Mouse (Mus musculus) cerebral cortex, adult 2 months (tissue): Measurements from ENCODE around the gene Tctex1d1.

Source experiments
- WGBS: fragments of 180-500 bp; shearing (Covaris S2); methylation state at CpG from one replicate; pipeline ENCODE4 v1.1.7; 2018; 5-methylcytosine and 5-hydroxymethylcytosine counted together

Tctex1d1 gene

GRCm38 (mm10) chr4:102978440-102978839, at the start of gene Tctex1d1:
Tctex1d1 (plus strand) TSS chr4:102978606.
- WGBS, result 4% methylated on average over 13 of the region's 13 CpGs

GRCm38 (mm10) chr4:102929491-102929890, 48.9 kb upstream of the Tctex1d1 start:
- WGBS, result 30% methylated on average over 4 of the region's 4 CpGs

GRCm38 (mm10) chr4:102930679-102931078, 47.7 kb upstream of the Tctex1d1 start:
- 64% methylated on average over 7 of the region's 7 CpGs for WGBS

DNA sequence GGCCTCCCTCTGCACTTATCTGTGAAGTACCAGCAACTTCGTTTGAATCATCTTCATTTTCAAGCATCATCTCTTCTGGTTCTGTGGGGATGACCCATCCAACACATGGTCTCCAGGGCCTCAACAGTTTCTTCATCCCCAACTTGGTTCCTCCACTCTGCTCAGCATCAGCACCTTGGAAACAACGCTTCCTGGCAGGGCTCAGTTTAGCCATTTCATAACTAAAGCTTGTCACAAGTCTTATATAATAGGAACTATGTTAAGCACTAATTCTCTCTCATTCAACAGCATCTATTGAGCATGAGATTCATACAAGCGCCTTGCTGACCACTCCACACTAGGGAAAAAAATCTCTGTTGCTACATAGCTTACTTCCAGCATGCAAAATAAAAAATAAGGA, 38.1 kb upstream of the Tctex1d1 start:
- WGBS, result 59% methylated on average over 3 of the region's 3 CpGs

DNA sequence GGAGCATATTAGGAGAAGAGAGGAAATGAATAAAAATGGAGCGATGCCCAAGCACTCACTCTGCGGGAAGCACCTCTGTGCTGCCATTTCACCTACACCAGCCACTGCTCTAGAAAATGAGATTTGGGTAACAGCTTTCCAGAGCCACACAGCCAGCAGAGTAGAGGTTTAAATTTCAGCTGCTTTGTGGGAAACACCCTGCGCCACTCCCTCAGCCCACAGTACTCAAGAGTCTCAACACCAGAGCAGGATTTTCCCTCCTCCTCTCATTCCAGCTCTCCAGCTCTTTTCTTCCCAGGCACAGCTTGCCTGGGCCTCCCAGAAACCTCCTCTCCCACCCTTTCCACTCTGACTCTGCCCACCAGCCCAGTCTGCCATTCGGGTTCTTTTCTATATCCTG, 37.7 kb upstream of the Tctex1d1 start:
- 61% methylated on average over 4 of the region's 4 CpGs for WGBS

GRCm38 (mm10) chr4:102944325-102944724, 34.1 kb upstream of the Tctex1d1 start:
- WGBS, result 74% methylated on average over 6 of the region's 6 CpGs

DNA sequence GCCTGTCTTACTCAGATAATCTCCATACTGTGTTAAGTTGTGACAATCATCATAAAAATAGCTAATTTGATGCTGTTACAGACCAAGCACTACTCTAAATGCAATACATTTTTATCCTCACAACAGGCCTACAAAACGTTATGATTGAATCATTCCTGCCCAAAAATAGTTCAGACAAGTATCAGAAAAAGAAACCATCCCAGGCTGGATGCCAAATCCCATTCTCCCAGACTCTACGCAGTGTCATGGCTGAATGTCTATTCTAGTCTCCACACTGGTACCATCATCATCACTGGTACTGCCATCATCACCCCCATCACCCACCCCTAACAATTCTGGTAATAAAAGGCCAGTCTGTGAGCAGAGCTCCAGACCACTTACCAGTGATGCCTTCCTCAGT, 25.9 kb upstream of the Tctex1d1 start:
- 20% methylated on average over 2 of the region's 2 CpGs for WGBS

GRCm38 (mm10) chr4:102955294-102955956, 23.0 kb upstream of the Tctex1d1 start:
- 76% methylated on average over 17 of the region's 17 CpGs for WGBS

GRCm38 (mm10) chr4:102959409-102959808, 19.0 kb upstream of the Tctex1d1 start:
- 90% methylated on average over 5 of the region's 5 CpGs for WGBS

DNA sequence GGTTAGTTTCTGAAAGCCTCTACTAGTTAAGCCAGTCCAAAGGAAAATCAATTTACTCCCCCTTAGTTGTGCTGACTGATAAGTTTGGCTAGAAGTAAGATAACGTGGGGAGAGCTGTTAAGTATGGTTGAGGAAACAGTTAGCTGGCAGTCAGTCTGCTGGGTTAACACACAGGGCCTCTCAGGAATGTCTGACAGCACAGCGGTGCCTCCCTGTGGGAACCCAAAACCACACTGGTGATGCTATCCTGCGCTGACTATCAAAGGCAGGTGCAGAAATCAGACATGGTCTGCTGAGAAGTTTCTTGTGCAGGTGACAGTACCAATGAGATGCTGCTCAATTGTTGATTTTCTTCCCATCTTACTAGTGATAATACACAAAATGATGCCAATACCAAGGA, 14.2 kb upstream of the Tctex1d1 start:
- 72% methylated on average over 3 of the region's 3 CpGs for whole genome bisulfite sequencing

DNA sequence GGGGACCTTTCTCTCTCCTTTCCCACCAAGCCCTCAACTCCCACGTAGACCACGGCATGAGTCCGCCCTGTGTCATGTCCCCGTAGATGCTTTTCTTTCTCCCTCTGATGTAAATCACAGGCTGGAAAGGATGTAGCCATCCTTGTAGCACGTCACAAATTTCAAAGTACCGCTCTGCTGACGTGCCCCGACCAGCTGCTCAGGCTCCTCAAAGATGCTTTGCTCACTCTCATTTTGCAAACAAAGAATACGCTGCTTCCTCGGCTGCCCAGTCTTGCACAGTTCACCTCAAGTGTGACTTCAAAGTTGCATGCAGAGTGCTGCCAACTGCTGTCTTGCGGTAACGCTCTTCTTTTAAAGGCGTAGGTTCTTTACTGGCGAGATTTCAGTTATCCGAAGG, 10.6 kb upstream of the Tctex1d1 start:
- WGBS, result 81% methylated on average over 15 of the region's 15 CpGs

DNA sequence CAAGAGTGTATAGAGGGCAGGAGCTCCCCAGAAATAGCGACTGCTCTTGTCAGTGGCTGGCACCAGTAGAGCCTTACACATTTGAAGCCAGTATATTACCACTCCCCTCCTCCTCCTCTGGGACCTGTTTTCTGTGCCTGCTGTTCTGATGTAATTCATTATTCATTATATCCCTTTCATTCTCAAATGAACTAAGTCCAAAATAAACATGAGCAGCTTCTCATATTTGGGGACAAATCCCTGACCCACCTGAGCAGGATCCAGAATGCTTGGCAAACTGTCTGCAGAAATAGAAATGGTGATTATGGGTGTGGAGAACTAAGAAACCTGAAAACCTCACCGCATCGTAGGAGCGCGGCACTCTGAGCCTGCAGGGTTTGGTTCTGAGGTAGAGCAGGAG, 8.8 kb upstream of the Tctex1d1 start:
- WGBS, result 88% methylated on average over 5 of the region's 5 CpGs

- 71% methylated on average over 5 of the region's 5 CpGs for WGBS
These were observed 7.2 kb upstream of the Tctex1d1 start for GRCm38 (mm10) chr4:102971159-102971558.

DNA sequence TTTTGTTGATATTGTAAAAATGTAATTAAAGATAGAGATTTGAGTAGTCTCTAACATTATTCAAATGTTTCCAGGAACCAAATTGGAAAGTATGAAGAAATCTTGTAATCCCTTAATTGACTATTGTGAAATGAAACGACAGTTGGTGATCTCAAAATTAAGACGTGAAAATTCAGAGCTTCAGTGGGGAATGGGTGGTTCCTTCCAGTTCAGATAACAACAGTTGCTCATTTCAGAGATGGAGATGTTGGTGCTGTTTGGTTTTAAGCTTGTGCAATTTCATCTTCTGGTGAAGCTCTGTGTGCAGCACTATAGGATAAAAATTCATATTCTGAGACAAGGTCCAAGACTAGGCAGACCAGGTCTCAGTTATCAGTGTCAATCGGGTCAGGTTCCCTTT, 6.3 kb upstream of the Tctex1d1 start:
- 77% methylated on average over 3 of the region's 3 CpGs for WGBS

DNA sequence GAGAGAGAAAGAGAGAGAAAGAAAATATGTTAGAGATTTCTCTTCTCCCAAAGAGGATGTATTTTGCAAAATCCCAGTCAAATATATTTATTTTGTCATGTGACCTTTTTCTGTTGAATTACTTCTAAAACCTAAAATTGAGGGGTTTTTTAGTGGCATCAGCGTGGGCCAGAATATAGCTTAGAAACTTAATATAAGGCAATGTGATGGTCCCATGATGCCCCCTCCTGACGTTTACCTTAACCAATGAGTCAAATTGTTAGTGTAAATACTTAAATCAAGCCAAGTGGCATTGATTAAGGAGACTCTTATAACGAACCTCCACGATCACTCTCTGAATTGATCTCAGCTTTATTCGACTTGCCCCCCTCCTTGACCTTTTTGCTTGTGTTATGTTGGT, 4.2 kb upstream of the Tctex1d1 start:
- 69% methylated on average over 5 of the region's 5 CpGs for WGBS

DNA sequence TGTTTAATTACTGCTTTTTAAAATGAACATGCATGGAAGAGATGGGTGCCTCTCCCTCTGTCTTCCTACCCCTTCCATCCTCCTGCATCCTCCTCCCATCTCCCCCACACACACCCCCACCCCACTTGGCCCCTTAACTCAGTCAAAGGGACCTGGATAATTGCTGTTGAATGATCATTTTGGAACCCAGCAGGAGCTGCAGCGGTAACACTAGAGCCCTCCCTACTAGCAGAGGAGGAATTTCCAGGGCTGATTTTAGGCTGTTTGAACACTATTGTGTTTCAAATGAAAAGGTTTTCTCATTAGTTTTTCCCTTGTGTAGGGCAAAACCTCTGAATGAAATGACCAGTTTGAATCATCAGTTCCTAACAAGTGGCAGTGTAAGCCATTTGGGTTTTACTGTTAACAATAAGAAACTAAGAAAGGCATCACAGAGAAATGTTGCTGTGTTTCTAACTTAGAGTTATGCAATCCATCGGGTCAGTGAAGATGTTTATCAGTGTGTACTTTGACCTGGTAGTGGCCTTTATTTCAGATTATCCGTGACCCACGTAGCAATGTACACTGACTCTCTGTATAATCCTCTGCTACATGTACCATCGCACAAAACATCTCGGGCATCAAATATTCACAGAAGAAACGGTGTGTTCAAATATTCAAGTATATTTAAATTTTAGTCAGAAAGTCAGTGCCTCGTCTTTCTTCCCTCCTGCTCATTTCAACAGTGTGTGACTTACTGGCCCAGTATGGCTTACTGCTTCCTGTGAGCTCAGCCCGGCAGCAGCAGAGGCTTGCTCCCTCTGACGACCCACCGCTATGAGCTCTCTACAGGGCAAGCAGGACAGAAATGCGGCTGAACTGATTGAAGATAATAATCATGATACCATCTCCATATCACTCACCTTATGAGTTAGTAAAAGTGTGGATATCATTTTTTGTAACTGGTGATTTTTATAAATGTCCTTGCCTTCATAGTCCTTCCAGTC, 1.8 kb upstream of the Tctex1d1 start:
- 61% methylated on average over 12 of the region's 12 CpGs for WGBS

GRCm38 (mm10) chr4:102977778-102978321, 556 bp upstream of the Tctex1d1 start:
- 12% methylated on average over 16 of the region's 16 CpGs for WGBS

DNA sequence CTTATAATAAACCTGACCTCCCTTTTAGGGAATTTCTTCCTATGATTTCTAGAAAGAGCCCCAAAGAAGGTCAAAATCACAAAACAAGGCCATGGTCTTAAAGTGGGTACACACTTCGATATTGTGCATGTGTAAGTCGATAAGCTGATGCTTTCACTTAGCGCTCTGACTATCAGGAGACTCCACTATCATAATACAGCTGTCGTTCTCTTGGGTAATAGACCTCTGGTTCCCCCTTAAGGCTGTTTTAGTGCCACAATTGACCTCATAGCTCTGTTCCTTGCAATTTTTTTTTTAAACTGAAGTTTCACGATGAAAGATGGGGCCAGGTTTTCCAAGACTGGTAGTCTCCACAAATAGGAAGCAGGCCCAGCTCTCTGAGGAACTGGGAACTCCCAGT, 979 bp downstream of the Tctex1d1 start:
- 62% methylated on average over 5 of the region's 5 CpGs for WGBS

DNA sequence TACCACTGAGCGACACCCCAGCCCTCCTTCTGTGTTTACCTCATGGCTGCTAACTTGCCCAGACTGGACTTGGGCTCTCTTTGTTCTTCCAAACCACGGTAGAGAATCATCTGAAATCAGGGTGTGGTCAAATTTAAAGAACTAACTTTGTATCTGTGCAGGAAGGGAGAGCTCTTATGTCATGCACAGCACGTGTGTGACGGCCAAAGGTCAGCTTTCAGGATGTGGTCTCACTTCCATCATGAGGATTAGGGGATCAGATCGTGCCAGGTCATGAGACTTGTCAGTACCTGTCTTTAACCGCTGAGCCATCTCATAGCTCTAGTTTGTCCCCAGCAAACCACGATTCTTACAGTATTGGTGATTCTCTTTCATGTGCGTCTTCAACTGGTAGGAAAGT, 3.3 kb downstream of the Tctex1d1 start:
- 89% methylated on average over 8 of the region's 8 CpGs for WGBS

- 79% methylated on average over 7 of the region's 7 CpGs for WGBS
These were observed 7.8 kb downstream of the Tctex1d1 start for GRCm38 (mm10) chr4:102986173-102986572.

DNA sequence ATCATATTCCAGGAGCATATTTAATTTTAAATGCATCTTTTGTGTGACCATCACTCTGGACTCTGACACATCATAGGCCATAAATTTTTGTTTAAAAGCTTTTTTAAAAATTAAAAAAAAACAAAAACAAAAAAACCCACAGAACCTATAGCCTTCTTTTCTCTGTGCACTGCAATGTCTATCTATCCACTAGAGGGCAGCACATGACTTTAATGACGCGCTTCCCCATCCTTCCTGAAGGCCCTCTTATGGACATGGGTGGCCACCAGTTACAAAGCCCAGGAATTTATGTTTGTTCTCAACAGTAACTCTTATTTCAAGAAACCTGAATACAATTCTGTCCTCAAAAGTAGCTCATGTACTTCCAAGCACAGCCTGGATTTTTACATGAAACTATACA, 8.5 kb downstream of the Tctex1d1 start:
- 2% methylated on average over 2 of the region's 2 CpGs for WGBS

DNA sequence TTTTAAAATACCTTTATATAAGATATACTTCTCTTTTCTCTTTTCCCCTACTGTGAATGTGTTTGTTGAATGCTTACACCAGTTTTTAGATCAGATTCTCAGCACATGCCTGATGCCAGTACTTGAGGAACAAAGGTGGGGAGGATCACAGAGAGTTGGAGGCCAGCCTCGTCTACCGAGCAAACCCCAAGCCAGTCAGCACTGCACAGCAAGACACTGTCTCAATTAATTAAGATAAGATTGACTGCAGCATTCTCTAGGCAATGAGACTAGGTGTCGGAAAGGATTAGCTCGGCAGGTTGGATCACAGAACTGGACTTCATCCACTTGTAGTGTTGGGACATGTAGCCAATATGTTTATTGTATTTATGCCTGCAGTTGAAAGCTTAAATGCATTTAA, 8.9 kb downstream of the Tctex1d1 start:
- 64% methylated on average over 4 of the region's 4 CpGs for WGBS

- WGBS, result 73% methylated on average over 2 of the region's 2 CpGs
These were observed 9.3 kb downstream of the Tctex1d1 start for GRCm38 (mm10) chr4:102987756-102988155.
